In the genomic region with DNA sequence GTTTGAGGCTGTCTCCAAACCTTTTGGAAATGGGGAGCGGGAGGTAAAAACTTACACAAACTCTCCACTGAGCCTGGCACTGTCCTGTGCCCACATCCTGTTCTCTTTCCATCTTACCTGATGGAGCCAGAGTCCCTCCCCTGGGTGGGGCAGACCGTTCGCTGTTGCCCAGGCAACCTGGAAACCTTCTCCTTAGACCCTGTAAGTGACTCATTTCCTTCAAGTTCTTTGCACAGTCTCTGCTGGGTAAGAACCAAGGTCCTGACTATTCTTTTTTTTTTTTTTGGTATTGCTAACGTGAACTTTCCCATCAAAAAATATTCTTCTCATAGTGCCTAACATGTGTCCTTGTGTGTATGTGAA, we compare ENCODE assay signal across 9 mouse cellular contexts. TPM values are rescaled to one million over a fixed set of nuclear protein-coding genes. Genes with fewer than 3 reads are reported as not detected.
DNase-seq lines count a peak whose midpoint lies in the region; ATAC-seq and TF ChIP-seq lines count a peak whose summit lies in the region.
"Had no signal": no experiment of that assay in that cellular context is flagged by ENCODE, and none has a peak within 500 bp of the region (broad histone marks: within the 10 kb centered on the region; RNA-seq: fewer than 3 reads in every experiment).

No protein-coding gene starts in this region.

- H3K9ac ChIP-seq in stomach, embryonic 16.5 days (ENCODE audit: low read length) = no peak overlapping the region
- H3K9ac ChIP-seq in midbrain, embryonic 16.5 days (ENCODE audit: low read depth, low read length) = no peak overlapping the region
- H3K9ac ChIP-seq: neural tube, embryonic 13.5 days had no signal

- peak overlapping the region; percentile 77; the same call in 1 of the 2 replicates for H3K27ac ChIP-seq in layer of hippocampus, adult 2 months
- H3K27ac ChIP-seq in stomach, embryonic 16.5 days (ENCODE audit: low read length) = peak overlapping the region; percentile 5; the same call in 1 of the 2 replicates
- H3K27ac ChIP-seq in midbrain, embryonic 16.5 days (ENCODE audit: low read length) = no peak overlapping the region

- H3K4me1 ChIP-seq in stomach, embryonic 16.5 days (ENCODE audit: control insufficient read depth, insufficient read depth, low read length) = peaks cover 42% of the 10 kb centered on the region
- peaks cover 24% of the 10 kb centered on the region for H3K4me1 ChIP-seq in midbrain, embryonic 16.5 days (ENCODE audit: control insufficient read depth, insufficient read depth, low read length)

- in situ Hi-C loops in Patski (cut with MboI; ENCODE audit: low pct_unique_long_range_greater_than_20kb) = no loop called here

- H3K4me2 ChIP-seq in stomach, embryonic 16.5 days (ENCODE audit: low read depth, low read length) = no peak overlapping the region
- no peak overlapping the region for H3K4me2 ChIP-seq in midbrain, embryonic 16.5 days (ENCODE audit: low read length)
- H3K4me2 ChIP-seq: neural tube, embryonic 13.5 days had no signal

- 57% methylated on average over 4 of the region's 4 CpGs for WGBS in stomach, embryonic 16.5 days
- WGBS in midbrain, embryonic 16.5 days = 75% methylated on average over 4 of the region's 4 CpGs

- no peak for TF ChIP-seq CTCF in layer of hippocampus, adult 2 months (conservative IDR thresholded peaks at IDR 0.05)
- no peak for TF ChIP-seq CTCF in Patski (IDR thresholded peaks at IDR 0.05)

- POLR2A ChIA-PET in Patski (lab: Charles Lee) = no interaction called here

- no peaks in the 10 kb centered on the region for H3K36me3 ChIP-seq in stomach, embryonic 16.5 days (ENCODE audit: control insufficient read depth, insufficient read depth, low read length)
- H3K36me3 ChIP-seq in midbrain, embryonic 16.5 days (ENCODE audit: control insufficient read depth, insufficient read depth, low read length) = no peaks in the 10 kb centered on the region
- H3K36me3 ChIP-seq: neural tube, embryonic 13.5 days had no signal

- H3K27me3 ChIP-seq in Patski = no peaks in the 10 kb centered on the region
- no peaks in the 10 kb centered on the region for H3K27me3 ChIP-seq in stomach, embryonic 16.5 days (ENCODE audit: control insufficient read depth, insufficient read depth, low read length)
- H3K27me3 ChIP-seq in midbrain, embryonic 16.5 days (ENCODE audit: control insufficient read depth, insufficient read depth, low read depth, low read length) = no peaks in the 10 kb centered on the region
- H3K27me3 ChIP-seq: neural tube, embryonic 13.5 days had no signal

- CTCF ChIA-PET in Patski (lab: Charles Lee) = no interaction called here

- ATAC-seq in Patski = peak; percentile 60
- ATAC-seq in hematopoietic stem cell, adult 5-6 weeks (replicated peaks in 1 of 2; ENCODE audit: insufficient read depth in 1 of 2, low FRiP score in 2 of 2, low TSS enrichment in 1 of 2, low read depth in 1 of 2, poor library complexity in 2 of 2, severe bottlenecking in 2 of 2) = peak; percentile 50 to 63
- ATAC-seq in stomach, embryonic 16.5 days (ENCODE audit: insufficient read depth, low FRiP score) = peak; percentile 72; the same call in 1 of the 2 replicates
- no peak for ATAC-seq in midbrain, embryonic 16.5 days

- H3K4me3 ChIP-seq in layer of hippocampus, adult 2 months = no peak overlapping the region
- H3K4me3 ChIP-seq in stomach, embryonic 16.5 days (replicated peaks; ENCODE audit: low read length) = no peak overlapping the region
- no peak overlapping the region for H3K4me3 ChIP-seq in midbrain, embryonic 16.5 days (ENCODE audit: low read depth, low read length)
- H3K4me3 ChIP-seq: neural tube, embryonic 13.5 days had no signal

- no peaks in the 10 kb centered on the region for H3K9me3 ChIP-seq in stomach, embryonic 16.5 days (replicated peaks; ENCODE audit: control insufficient read depth, low read length)
- H3K9me3 ChIP-seq in midbrain, embryonic 16.5 days (replicated peaks; ENCODE audit: control insufficient read depth, low read length, poor library complexity, severe bottlenecking) = no peaks in the 10 kb centered on the region
- H3K9me3 ChIP-seq: neural tube, embryonic 13.5 days had no signal

- no peak for DNase-seq in layer of hippocampus, adult 2 months (ENCODE audit: low spot score in 2 of 2)
- DNase-seq in layer of hippocampus, postnatal 10 days (ENCODE audit: low spot score in 2 of 2) = no peak
- no peak for DNase-seq in Patski (ENCODE audit: low read depth, low spot score)
- DNase-seq in left cerebral cortex, postnatal 4 days = no peak
- DNase-seq in frontal cortex, postnatal 25 days (ENCODE audit: low spot score in 2 of 2) = no peak

- intact Hi-C loops in left cerebral cortex, postnatal 4 days (cut with DNase I) = no loop called here

RNA-seq across cellular contexts. Expression of a gene that starts 44.7 kb away (rescaled TPM):
- total RNA-seq in layer of hippocampus, adult 2 months (2021) = 100 to 1,000 TPM; 116 to 124 TPM
- 10 to 100 TPM; 71.2 to 76.3 TPM for total RNA-seq in layer of hippocampus, postnatal 10 days (2021)
- 38.8 TPM for polyA plus RNA-seq in Patski (2021)
- 20.1 and 34.9 TPM in 2 replicates for total RNA-seq in hematopoietic stem cell, adult 5-6 weeks (2017)
- 7.4 and 8.8 TPM in 2 replicates for polyA plus RNA-seq in stomach, embryonic 16.5 days (2015; fragmentation: Nextera tagmentation; extraction: Ambion mirVana)
- polyA plus RNA-seq in midbrain, embryonic 16.5 days (2015; fragmentation: Nextera tagmentation; extraction: Ambion mirVana) = 12.4 and 13.8 TPM in 2 replicates
- 10 to 100 TPM; 91.0 to 94.5 TPM for total RNA-seq in left cerebral cortex, postnatal 4 days (2021)
